Comparison of ENCODE assay signal across 40 mouse cellular contexts in the genomic region with DNA sequence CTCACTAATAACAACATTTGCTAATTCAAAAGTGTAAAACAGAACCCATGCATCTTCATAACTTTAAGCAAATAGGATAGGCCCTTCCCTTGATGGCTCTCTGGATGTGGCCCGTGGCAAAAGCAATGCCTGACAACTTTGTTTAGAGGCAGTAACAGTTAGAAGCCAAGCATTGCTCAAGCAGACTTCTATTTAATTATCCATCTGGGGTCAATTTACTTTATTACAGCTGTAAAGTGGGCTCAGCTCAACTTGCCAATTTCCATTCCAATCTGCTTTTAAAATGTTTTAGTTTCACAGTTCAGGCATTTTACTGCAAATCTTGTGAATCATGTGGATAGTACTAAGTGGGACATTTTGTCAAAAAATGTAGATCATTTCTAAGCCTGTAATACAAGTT. TPM values are rescaled to one million over a fixed set of nuclear protein-coding genes. Genes with fewer than 3 reads are reported as not detected.
"Had no signal": no experiment of that assay in that cellular context is flagged by ENCODE, and none has a peak within 500 bp of the region (broad histone marks: within the 10 kb centered on the region; RNA-seq: fewer than 3 reads in every experiment).

No protein-coding gene starts in this region.

- H3K36me3 ChIP-seq: heart, embryonic 13.5 days; heart, embryonic 15.5 days; hindbrain, embryonic 13.5 days; hindbrain, embryonic 15.5 days; intestine, embryonic 15.5 days; liver, embryonic 13.5 days; liver, embryonic 15.5 days had no signal

- H3K27me3 ChIP-seq: heart, embryonic 13.5 days; heart, embryonic 15.5 days; hindbrain, embryonic 13.5 days; hindbrain, embryonic 15.5 days; intestine, embryonic 15.5 days; liver, embryonic 13.5 days; liver, embryonic 15.5 days had no signal

- H3K9ac ChIP-seq: heart, embryonic 13.5 days; heart, embryonic 15.5 days; hindbrain, embryonic 13.5 days; hindbrain, embryonic 15.5 days; intestine, embryonic 15.5 days; liver, embryonic 13.5 days; liver, embryonic 15.5 days had no signal

- DNase-seq: gastrocnemius, adult 2 months; gastrocnemius, postnatal 10 days; gastrocnemius, postnatal 25 days; heart, adult 18-20 months; heart, postnatal 14 days; heart, postnatal 36 days; kidney, adult 18-20 months; kidney, adult 8-10 months; kidney, postnatal 10 days; kidney, postnatal 25 days; kidney, postnatal 4 days; liver; liver, embryonic 13.5 days; lung, adult 18-20 months had no signal

- H3K4me3 ChIP-seq: gastrocnemius, adult 2 months; heart, embryonic 13.5 days; heart, embryonic 15.5 days; hindbrain, embryonic 13.5 days; hindbrain, embryonic 15.5 days; intestine, embryonic 15.5 days; layer of hippocampus, adult 2 months; left cerebral cortex, adult 2 months; liver, embryonic 13.5 days; liver, embryonic 15.5 days had no signal

- H3K4me2 ChIP-seq: heart, embryonic 11.5 days; heart, embryonic 13.5 days; heart, embryonic 15.5 days; hindbrain, embryonic 13.5 days; hindbrain, embryonic 15.5 days; intestine, embryonic 15.5 days; liver, embryonic 11.5 days; liver, embryonic 13.5 days; liver, embryonic 15.5 days had no signal

- ATAC-seq: hindbrain, postnatal 0 days; inflammation-experienced regulatory T-cells, adult 6 months; intestine, embryonic 15.5 days; intestine, postnatal 0 days had no signal

- H3K9me3 ChIP-seq: heart, embryonic 13.5 days; heart, embryonic 15.5 days; hindbrain, embryonic 13.5 days; hindbrain, embryonic 15.5 days; intestine, embryonic 15.5 days; liver, embryonic 13.5 days; liver, embryonic 15.5 days had no signal

- H3K4me1 ChIP-seq: hindbrain, embryonic 13.5 days; hindbrain, embryonic 15.5 days; intestine, embryonic 15.5 days had no signal

- H3K27ac ChIP-seq: gastrocnemius, adult 2 months; heart, embryonic 13.5 days; heart, embryonic 15.5 days; hindbrain, embryonic 13.5 days; hindbrain, embryonic 15.5 days; hindbrain, postnatal 0 days; intestine, embryonic 15.5 days; layer of hippocampus, adult 2 months; left cerebral cortex, adult 2 months; liver, embryonic 13.5 days; liver, embryonic 15.5 days had no signal

RNA-seq across cellular contexts. Expression of gene Gfral, which starts 28.9 kb away (rescaled TPM):
- total RNA-seq: gastrocnemius, adult 2 months; gastrocnemius, postnatal 10 days; gastrocnemius, postnatal 25 days; gastrocnemius, postnatal 4 days; granulocyte monocyte progenitor cell, adult 5-6 weeks; heart, adult 18-20 months; heart, postnatal 14 days; heart, postnatal 36 days; hematopoietic stem cell, adult 5-6 weeks; layer of hippocampus, adult 2 months; layer of hippocampus, postnatal 10 days; layer of hippocampus, postnatal 25 days; left cerebral cortex, adult 2 months; left cerebral cortex, postnatal 14 days; left cerebral cortex, postnatal 36 days had no signal
- polyA plus RNA-seq: frontal cortex, adult 2 months; heart, embryonic 11.5 days; heart, embryonic 13.5 days; heart, embryonic 15.5 days; heart, postnatal 0 days; hindbrain, embryonic 11.5 days; hindbrain, embryonic 13.5 days; hindbrain, embryonic 15.5 days; hindbrain, postnatal 0 days; inflammation-experienced regulatory T-cells, adult 6 months; intestine, embryonic 15.5 days; intestine, postnatal 0 days; kidney, embryonic 14.5 days; kidney, embryonic 16.5 days; limb, embryonic 11.5 days; liver, embryonic 11.5 days; liver, embryonic 13.5 days; liver, embryonic 15.5 days had no signal
